Mouse (Mus musculus): ENCODE data around the gene E130309D02Rik.
A peak's percentile ranks its signal among the peaks of the same experiment; 100 is the strongest.

The E130309D02Rik gene

DNA sequence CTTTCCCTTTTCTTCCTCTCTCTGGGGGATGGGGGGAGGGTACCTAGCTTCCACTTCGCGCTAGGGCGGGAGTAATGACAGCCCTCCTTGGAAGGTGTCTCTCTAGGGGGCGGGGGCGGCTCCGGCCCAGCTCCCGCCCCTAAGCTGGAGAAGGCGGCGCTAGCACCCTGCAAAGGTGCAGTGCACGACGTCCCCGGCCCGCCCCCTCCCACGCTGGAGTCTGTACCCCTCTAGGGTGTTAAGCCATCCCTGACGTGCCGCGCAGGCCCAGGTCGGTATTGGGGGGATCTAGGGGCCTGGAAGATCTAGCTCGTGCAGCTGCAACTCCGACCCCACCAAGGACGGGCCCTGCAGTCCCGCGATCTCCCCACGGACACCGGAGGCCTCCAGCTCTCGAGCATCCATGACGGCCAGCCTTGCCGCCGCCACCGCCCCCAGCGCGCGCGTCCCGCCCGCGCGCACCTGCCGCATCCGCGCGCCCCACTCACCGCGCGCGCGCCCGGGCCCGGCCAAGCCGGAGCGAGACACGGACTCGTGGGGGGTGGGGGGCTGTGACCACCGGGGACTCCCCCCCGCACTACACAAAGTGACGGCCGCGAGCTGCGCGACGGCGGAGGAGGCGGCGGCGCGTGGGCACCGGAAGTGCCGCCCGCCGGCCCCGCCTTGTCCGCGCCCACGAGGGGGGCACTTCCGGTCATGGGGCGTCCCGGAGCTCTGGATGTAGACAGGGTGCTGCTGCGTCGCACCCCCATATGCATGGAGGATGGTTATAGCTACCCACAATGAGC lies 45.6 kb downstream of the E130309D02Rik start, which contains the start of gene Zfp316:
Gene Zfp316, minus strand, starts transcription at position 660 of the 788 bp plus-strand sequence.
- peak; percentile 76 for DNase-seq (ENCODE audit: low read depth, low spot score)

DNA sequence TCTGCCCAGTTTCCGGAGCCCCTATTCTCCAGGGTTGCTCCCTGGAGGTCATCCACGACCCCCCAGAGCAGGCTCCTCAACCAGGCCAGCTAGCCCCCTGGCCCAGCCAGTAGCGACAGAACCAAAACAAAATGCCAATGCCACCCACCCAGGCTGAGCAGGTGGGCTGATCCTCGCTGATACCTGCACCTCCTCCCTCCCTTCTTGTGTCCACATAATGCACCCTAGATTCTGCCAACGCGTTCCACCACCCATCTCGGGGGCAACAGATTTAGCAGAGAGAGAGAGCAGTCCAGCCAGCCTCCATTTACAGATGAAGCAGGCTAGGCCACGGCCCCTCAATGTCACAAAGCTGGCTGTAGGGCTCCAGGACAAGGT lies 46.2 kb downstream of the E130309D02Rik start:
- DNase-seq (ENCODE audit: low read depth, low spot score): no peak

- DNase-seq (ENCODE audit: low read depth, low spot score): no peak
Observed at GRCm38 (mm10) chr5:143266794-143267193, 48.4 kb downstream of the E130309D02Rik start.

DNA sequence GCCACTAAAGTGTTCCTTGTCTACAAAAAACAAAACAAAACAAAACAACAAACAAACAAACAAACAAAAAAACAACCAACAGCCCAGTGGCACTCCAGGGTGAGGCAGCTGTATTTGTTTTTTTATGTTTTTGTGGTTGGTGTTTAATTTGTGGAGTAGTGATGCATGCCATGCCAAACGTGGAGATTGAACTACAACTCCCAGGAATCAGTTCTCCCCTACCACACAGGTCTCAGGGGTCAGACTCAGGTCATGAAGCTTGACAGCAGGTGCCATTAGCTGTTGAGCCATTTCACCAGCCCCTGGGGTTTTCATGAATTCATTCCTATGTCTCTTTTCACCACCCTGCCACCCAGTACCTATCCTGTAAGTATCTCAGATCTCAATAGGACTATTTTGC lies 49.8 kb downstream of the E130309D02Rik start:
- DNase-seq (ENCODE audit: low read depth, low spot score): no peak

GRCm38 (mm10) chr5:143264689-143265088 lies 50.5 kb downstream of the E130309D02Rik start:
- no peak for DNase-seq (ENCODE audit: low read depth, low spot score)

- no peak for DNase-seq (ENCODE audit: low read depth, low spot score)
Observed at GRCm38 (mm10) chr5:143261636-143262035, 53.5 kb downstream of the E130309D02Rik start.

DNA sequence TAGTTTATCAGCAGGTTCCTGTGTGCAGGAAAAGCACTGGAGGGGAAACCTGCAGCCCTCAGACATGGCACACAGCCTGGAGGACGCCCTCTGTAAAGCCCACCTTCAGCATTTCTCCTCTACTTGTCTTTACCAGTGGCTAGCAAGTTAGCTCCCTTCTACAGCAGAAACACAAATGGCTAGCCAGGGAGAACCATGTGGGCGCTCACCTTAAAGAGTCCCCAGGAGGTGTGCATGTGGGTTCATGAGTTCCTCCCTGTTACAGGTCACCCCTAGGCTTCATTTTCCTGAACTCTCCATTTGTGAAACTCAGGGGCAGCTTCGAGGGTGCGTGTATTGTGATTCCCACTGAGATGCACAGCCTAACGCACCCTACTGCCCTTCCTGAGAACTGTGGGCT lies 59.4 kb downstream of the E130309D02Rik start:
- DNase-seq (ENCODE audit: low read depth, low spot score): no peak

DNA sequence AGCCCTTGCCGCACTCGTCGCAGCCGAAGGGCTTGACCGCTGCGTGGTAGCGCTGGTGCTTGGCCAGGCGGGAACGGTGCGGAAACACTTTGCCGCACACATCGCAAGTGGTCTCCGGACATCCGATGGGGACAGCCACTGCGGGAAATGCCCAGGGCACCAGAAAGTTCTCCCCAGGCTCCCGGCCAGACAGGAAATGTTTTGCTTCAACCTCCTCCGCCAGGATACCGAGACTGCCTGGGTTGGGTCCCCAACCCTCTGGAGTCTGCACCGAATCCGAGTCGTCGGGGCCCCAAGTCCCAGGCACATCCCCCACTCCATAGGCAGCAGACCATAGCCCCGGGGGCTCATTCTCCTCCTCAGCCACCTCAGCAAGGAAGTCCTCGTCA lies 60.0 kb downstream of the E130309D02Rik start:
- DNase-seq (ENCODE audit: low read depth, low spot score): no peak

- DNase-seq (ENCODE audit: low read depth, low spot score): no peak
Observed at GRCm38 (mm10) chr5:143254487-143255130, 60.6 kb downstream of the E130309D02Rik start.

GRCm38 (mm10) chr5:143253881-143254486 lies 61.2 kb downstream of the E130309D02Rik start:
- no peak for DNase-seq (ENCODE audit: low read depth, low spot score)

GRCm38 (mm10) chr5:143253186-143253880 lies 61.8 kb downstream of the E130309D02Rik start:
- DNase-seq (ENCODE audit: low read depth, low spot score): no peak

DNA sequence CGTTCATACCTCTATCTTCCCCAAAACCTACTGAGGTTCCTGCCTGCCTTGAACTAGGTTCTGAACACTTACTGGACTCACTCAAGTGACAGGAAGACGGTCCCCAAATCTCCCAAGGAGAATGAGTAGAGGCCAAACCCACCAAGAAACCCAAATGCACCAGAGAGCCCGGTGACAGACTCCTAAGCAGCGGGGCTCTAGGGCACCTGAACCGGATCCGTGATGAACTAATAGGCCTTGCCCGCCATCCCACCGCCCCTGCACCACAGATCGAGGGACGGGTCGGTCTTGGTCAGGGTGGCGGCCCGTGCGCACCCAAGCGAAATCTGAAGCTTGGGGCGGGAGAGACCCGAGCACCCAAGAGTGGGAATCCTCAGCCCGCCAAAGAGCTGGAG lies 62.4 kb downstream of the E130309D02Rik start:
- no peak for DNase-seq (ENCODE audit: low read depth, low spot score)

DNA sequence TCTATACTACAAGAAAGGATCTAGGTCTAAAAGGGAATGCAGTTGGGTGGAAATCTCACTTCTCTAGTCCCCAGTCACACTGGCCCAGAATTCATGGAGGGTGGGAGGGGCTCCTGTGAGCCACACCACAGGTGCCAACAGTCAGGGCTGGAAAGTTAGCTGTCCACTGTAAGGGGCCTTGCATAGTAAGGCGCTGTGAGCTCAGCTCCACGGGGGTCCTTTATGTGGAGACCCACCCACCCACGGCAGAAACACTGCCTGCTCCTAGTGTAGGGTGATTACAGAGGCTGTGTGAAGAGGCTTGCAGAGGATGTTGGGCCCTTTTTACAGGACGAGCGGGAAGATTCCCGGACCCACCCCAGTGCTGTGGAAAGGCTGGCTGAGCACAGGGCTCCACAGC lies 63.1 kb downstream of the E130309D02Rik start:
- DNase-seq (ENCODE audit: low read depth, low spot score): no peak

All from A20 (cell line).